Mouse (Mus musculus) lung, postnatal 10 days (tissue): ENCODE results near the gene Dedd.
A peak's percentile ranks its signal among the peaks of the same experiment; 100 is the strongest.
"Not testable (repeated sequence)": the region's sequence is repeated elsewhere in the genome, so short reads cannot be mapped to it uniquely, and the experiment has no call there.

Experiments used
- DNase-seq: peaks from one replicate; pipeline ENCODE4 v3.0.0; 2021

Gene Dedd

GRCm38 (mm10) chr1:171328839-171329432 lies at the start of gene Dedd:
Gene Dedd (plus strand): TSS chr1:171329145.
- DNase-seq, result peak; percentile 95

- no peak for DNase-seq
Measured at GRCm38 (mm10) chr1:171279721-171280120, 49.2 kb upstream of the Dedd start.

- no peak for DNase-seq
Measured at GRCm38 (mm10) chr1:171280250-171280915, 48.6 kb upstream of the Dedd start.

GRCm38 (mm10) chr1:171280916-171281527 lies 47.9 kb upstream of the Dedd start, which contains the start of gene Ppox:
Gene Ppox (minus strand): TSS chr1:171281186.
- DNase-seq, result peak; percentile 96

- peak; percentile 92 for DNase-seq
Measured at GRCm38 (mm10) chr1:171281528-171281923, 47.4 kb upstream of the Dedd start.

- DNase-seq, result peak; percentile 2
Measured at GRCm38 (mm10) chr1:171282086-171282805, 46.7 kb upstream of the Dedd start.

GRCm38 (mm10) chr1:171283188-171284160 lies 45.5 kb upstream of the Dedd start:
- no peak for DNase-seq

- no peak for DNase-seq
Measured at GRCm38 (mm10) chr1:171284491-171284890, 44.5 kb upstream of the Dedd start.

GRCm38 (mm10) chr1:171285096-171285892 lies 43.7 kb upstream of the Dedd start:
- no peak for DNase-seq

- DNase-seq, result no peak
Measured at GRCm38 (mm10) chr1:171286517-171286916, 42.4 kb upstream of the Dedd start.

- DNase-seq, result peak; percentile 96
Measured at GRCm38 (mm10) chr1:171287136-171288081, 41.5 kb upstream of the Dedd start, which contains the start of gene Usp21. Gene Usp21 (minus strand): TSS chr1:171287991.

GRCm38 (mm10) chr1:171288328-171288727 lies 40.6 kb upstream of the Dedd start:
- no peak for DNase-seq

GRCm38 (mm10) chr1:171293351-171293750 lies 35.6 kb upstream of the Dedd start:
- no peak for DNase-seq

GRCm38 (mm10) chr1:171293906-171294297 lies 35.0 kb upstream of the Dedd start:
- no peak for DNase-seq

GRCm38 (mm10) chr1:171294298-171295062 lies 34.5 kb upstream of the Dedd start, which contains the start of gene Ufc1:
Gene Ufc1 (minus strand): TSS chr1:171295024.
- DNase-seq, result peak; percentile 90

- DNase-seq, result no peak
Measured at GRCm38 (mm10) chr1:171295063-171295402, 33.9 kb upstream of the Dedd start.

GRCm38 (mm10) chr1:171298226-171298625 lies 30.7 kb upstream of the Dedd start:
- no peak for DNase-seq

- DNase-seq, result not testable (repeated sequence)
Measured at GRCm38 (mm10) chr1:171306157-171306556, 22.8 kb upstream of the Dedd start.

- DNase-seq, result no peak
Measured at GRCm38 (mm10) chr1:171309321-171309720, 19.6 kb upstream of the Dedd start.
